Mouse (Mus musculus): Measurements from ENCODE around the gene Styk1. TPM values are rescaled to one million over a fixed set of nuclear protein-coding genes. Genes with fewer than 3 reads are reported as not detected.
"Not testable (repeated sequence)": the region's sequence is repeated elsewhere in the genome, so short reads cannot be mapped to it uniquely, and the experiment has no call there.

The Styk1 gene
- polyA plus RNA-seq, 1 experiment from 2014 or later, result 5.6 TPM

DNA sequence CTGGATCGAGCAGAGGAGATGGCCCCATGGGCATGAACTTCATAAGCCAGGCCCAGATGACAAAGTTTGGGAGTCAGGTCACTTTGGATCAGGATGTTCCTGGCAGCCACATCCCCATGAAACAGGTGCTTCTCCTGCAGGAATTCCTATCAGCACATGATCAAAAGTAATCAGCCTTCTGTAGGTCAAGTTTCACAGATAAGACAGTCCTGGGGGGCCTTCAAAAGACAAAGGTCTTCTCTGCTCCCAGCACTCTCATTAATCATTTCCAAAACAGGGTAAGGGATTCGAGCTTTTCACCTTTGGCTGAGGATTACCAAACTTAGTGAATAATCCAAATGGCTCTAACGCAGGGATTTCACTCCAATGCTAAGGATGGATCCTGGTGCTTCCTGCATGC, 48.6 kb downstream of the Styk1 start:
- 65% methylated on average over 3 of the region's 3 CpGs for WGBS
- no peak for ATAC-seq
- Histone ChIP-seq H3K4me2 (ENCODE audit: low read length) (no peak overlapping the region), H3K9ac (ENCODE audit: low read depth, low read length) (no peak overlapping the region), H3K36me3 (ENCODE audit: control insufficient read depth, insufficient read depth, low read length) (no peaks in the 10 kb centered on the region), H3K4me1 (ENCODE audit: control insufficient read depth, insufficient read depth, low read length) (no peaks in the 10 kb centered on the region), H3K4me3 (ENCODE audit: low read depth, low read length) (no peak overlapping the region), H3K27ac (ENCODE audit: low read length) (no peak overlapping the region), H3K9me3 (replicated peaks; ENCODE audit: control insufficient read depth, low read length, poor library complexity, severe bottlenecking) (no peaks in the 10 kb centered on the region), H3K27me3 (ENCODE audit: control insufficient read depth, insufficient read depth, low read depth, low read length) (no peaks in the 10 kb centered on the region)

DNA sequence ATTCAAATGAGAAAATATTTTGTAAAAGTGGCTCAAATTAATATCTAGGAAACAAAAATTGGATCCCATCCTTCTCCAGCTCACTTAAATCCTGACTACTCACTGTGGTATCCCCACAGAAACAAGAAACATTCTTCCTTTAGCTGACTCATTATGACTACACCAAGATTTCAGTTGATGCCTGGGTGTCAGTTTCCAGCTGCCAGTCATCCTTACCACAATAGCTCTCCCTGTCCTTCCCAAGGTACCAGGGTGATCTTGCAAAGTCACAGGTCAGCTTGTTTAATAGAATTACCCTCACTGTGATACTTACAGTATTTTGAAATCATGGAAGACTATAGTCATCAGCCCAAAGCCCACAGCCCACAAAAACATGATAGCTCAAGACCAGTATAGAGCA, 54.9 kb downstream of the Styk1 start:
- Histone ChIP-seq H3K27ac (ENCODE audit: low read length) (no peak overlapping the region), H3K36me3 (ENCODE audit: control insufficient read depth, insufficient read depth, low read length) (no peaks in the 10 kb centered on the region), H3K27me3 (ENCODE audit: control insufficient read depth, insufficient read depth, low read depth, low read length) (no peaks in the 10 kb centered on the region), H3K9ac (ENCODE audit: low read depth, low read length) (no peak overlapping the region), H3K4me1 (ENCODE audit: control insufficient read depth, insufficient read depth, low read length) (no peaks in the 10 kb centered on the region), H3K4me2 (ENCODE audit: low read length) (no peak overlapping the region), H3K4me3 (ENCODE audit: low read depth, low read length) (no peak overlapping the region), H3K9me3 (replicated peaks; ENCODE audit: control insufficient read depth, low read length, poor library complexity, severe bottlenecking) (no peaks in the 10 kb centered on the region)
- ATAC-seq, result no peak

DNA sequence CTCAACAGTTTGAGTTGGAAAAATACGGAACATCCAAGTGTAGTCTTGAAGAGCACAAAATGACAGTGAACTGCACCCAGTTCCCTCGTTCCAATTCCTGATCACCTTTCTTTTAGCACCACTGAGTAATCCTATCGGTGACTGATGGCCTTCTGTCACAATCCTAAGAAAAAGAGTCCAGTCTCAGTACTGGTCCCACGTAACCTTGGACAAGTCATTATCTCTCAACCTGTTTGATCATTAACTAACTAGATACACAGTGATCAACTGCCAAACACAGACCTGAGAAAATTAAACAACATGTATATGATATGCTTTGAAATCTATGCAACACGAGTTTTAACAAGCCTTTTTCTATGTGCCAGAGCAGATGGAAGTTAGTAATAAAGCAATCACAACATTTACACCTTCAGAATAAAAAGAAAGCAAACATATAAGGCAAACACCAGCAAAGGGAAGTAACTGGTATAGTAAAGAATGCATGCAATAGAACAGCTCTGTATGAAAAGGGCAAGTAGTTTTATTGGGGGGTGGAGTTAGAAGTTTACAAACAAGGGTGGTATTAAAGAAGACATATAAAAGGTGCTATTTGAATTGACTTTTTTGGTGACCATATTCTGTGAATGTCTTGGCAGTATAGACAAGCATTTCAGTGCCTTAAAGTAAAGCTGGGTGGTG, 58.8 kb downstream of the Styk1 start:
- Histone ChIP-seq H3K27ac (ENCODE audit: low read length) (no peak overlapping the region), H3K9ac (ENCODE audit: low read depth, low read length) (no peak overlapping the region), H3K9me3 (replicated peaks; ENCODE audit: control insufficient read depth, low read length, poor library complexity, severe bottlenecking) (no peaks in the 10 kb centered on the region), H3K27me3 (ENCODE audit: control insufficient read depth, insufficient read depth, low read depth, low read length) (no peaks in the 10 kb centered on the region), H3K4me3 (ENCODE audit: low read depth, low read length) (no peak overlapping the region), H3K4me2 (ENCODE audit: low read length) (no peak overlapping the region), H3K36me3 (ENCODE audit: control insufficient read depth, insufficient read depth, low read length) (no peaks in the 10 kb centered on the region), H3K4me1 (ENCODE audit: control insufficient read depth, insufficient read depth, low read length) (peaks cover 12% of the 10 kb centered on the region)
- no peak for ATAC-seq
- WGBS, result 87% methylated on average over 5 of the region's 5 CpGs

DNA sequence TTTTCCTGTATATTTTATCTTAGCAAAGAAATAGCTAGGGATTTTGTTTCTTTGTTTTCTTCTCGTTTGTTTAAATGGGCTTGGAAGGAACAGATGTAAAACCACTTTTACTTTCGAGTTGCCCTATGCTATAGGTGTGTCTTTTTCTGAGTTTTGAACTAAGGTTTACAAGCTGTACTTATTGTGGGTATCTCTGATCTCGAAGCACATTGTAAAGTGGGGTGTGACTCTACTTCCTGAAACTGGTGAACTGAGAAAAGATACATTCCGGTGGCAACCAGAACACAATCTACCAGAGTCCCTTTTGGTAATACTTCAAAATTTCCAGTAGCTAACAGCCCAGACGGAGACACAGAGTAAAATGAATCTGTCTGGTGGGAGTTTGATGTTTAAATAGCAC, 59.5 kb downstream of the Styk1 start:
- Histone ChIP-seq H3K27me3 (ENCODE audit: control insufficient read depth, insufficient read depth, low read depth, low read length) (no peaks in the 10 kb centered on the region), H3K4me3 (ENCODE audit: low read depth, low read length) (no peak overlapping the region; the same call in 1 of the 2 replicates), H3K9ac (ENCODE audit: low read depth, low read length) (no peak overlapping the region), H3K4me2 (ENCODE audit: low read length) (no peak overlapping the region; the same call in 1 of the 2 replicates), H3K4me1 (ENCODE audit: control insufficient read depth, insufficient read depth, low read length) (peaks cover 12% of the 10 kb centered on the region), H3K9me3 (replicated peaks; ENCODE audit: control insufficient read depth, low read length, poor library complexity, severe bottlenecking) (no peaks in the 10 kb centered on the region), H3K27ac (ENCODE audit: low read length) (no peak overlapping the region), H3K36me3 (ENCODE audit: control insufficient read depth, insufficient read depth, low read length) (no peaks in the 10 kb centered on the region)
- 96% methylated on average over 5 of the region's 5 CpGs for WGBS
- 0 out of 2 replicates have a peak, but pooled peaks have one; percentile 9 for ATAC-seq

DNA sequence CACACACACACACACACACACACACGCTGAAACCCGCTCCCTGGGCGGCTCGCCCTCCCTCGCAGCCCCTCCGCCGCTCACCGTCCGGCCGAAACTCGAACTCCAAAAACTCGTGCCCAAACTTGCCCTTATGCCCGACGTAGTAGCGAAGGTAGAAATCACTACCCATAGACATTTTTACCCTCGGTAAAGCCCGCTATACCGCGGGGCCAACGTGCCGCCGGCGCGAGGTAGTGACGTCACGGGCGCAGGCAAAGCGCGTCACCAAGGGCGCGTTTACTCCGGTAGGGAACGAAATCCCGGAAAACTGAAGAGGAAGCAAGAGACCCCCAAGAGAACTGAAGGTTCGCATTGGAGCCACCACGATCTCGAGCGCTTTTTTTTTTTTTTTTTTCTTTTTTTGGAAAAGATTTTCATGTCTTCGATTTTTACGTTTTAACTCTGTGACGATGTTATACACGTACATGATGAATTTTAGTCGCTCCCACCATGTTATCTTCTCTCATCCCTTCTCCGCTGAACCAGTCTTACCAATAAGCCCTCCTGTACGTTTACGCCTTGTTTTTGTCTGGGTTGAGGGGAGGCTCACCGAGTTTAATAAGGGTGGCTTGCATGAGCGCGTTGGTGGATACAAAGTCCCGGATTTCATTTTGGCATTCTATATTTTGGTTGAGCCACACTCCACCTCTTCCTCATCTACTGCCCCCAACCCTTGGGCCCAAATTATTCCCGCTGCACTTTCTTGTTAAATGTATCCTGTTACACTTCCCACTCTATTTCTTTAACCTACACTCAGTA, 60.2 kb downstream of the Styk1 start, which contains the start of gene Magohb:
TSS of gene Magohb (minus strand) at position 254 of the 798 bp plus-strand sequence.
- H3K9me3 ChIP-seq (replicated peaks; ENCODE audit: control insufficient read depth, low read length, poor library complexity, severe bottlenecking), result no peaks in the 10 kb centered on the region
- 1% methylated on average over 51 of the region's 51 CpGs for WGBS
- H3K36me3 ChIP-seq (ENCODE audit: control insufficient read depth, insufficient read depth, low read length), result no peaks in the 10 kb centered on the region
- H3K27ac ChIP-seq (ENCODE audit: low read length), result peak within 1 kb of the TSS; percentile 73
- peak within 1 kb of the TSS; percentile 65 for H3K4me3 ChIP-seq (ENCODE audit: low read depth, low read length)
- peak; percentile 88 for ATAC-seq
- peak within 1 kb of the TSS; percentile 59 for H3K9ac ChIP-seq (ENCODE audit: low read depth, low read length)
- H3K4me2 ChIP-seq (ENCODE audit: low read length), result peak within 1 kb of the TSS; percentile 72
- peaks cover 12% of the 10 kb centered on the region for H3K4me1 ChIP-seq (ENCODE audit: control insufficient read depth, insufficient read depth, low read length)
- H3K27me3 ChIP-seq (ENCODE audit: control insufficient read depth, insufficient read depth, low read depth, low read length), result no peaks in the 10 kb centered on the region

DNA sequence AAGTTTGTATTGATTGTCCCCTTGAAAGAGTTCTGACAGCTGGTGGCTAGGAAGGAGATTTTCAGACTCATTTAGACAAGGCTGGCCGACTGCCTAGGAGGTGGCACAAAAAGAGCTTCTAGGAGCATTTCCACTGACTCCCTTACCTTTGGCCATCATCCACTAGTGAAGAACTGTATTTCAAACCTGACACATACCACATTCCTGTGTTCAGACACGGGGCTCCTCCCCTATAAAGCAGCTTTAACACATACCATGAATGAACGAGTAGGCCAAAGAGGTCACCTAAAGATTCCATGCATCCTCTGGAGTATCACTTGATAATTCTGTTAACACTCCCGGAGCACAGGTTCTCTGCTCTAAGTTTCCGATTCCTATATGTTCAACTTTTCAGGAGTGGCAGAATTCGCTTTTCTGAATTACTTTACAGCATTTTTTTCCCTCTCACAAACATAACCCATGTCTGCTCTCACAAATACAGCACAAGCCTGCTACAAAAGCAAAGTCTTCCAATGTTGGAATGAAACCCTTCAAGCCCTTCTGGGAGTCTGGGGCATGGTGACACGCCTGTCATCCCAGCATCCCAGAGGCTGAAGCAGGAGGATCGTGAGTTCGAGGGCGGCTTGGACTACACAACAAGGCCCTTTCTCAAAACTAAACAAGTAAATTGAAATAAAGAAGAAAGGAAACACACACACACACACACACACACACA, 61.0 kb downstream of the Styk1 start:
- Histone ChIP-seq H3K4me2 (ENCODE audit: low read length) (peak overlapping the region; percentile 72), H3K4me3 (ENCODE audit: low read depth, low read length) (peak overlapping the region; percentile 65), H3K36me3 (ENCODE audit: control insufficient read depth, insufficient read depth, low read length) (no peaks in the 10 kb centered on the region), H3K27me3 (ENCODE audit: control insufficient read depth, insufficient read depth, low read depth, low read length) (no peaks in the 10 kb centered on the region), H3K9ac (ENCODE audit: low read depth, low read length) (peak overlapping the region; percentile 59), H3K9me3 (replicated peaks; ENCODE audit: control insufficient read depth, low read length, poor library complexity, severe bottlenecking) (no peaks in the 10 kb centered on the region), H3K27ac (ENCODE audit: low read length) (peak overlapping the region; percentile 73; the same call in 1 of the 2 replicates), H3K4me1 (ENCODE audit: control insufficient read depth, insufficient read depth, low read length) (peaks cover 12% of the 10 kb centered on the region)
- WGBS, result 25% methylated on average over 10 of the region's 10 CpGs
- peak; percentile 65 for ATAC-seq

DNA sequence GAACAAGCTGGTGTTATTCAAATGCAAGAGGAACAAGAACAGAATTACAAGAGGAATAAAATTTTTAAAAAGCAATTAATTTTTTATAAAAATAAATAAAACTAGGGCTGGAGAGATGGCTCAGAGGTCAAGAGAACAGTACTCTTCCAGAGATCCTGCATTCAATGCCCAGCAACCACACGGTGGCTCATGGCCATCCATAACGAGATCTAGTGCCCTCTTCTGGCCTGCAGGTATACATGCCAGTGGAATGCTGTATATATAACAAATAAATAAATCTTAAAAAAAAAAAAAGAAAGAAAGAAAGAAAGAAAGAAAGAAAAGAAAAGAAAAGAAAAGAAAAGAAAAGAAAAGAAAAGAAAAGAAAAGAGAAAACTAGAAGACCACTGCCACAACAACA, 63.0 kb downstream of the Styk1 start:
- 20% methylated on average over 2 of the region's 2 CpGs for WGBS
- H3K4me3 ChIP-seq (ENCODE audit: low read depth, low read length), result no peak overlapping the region
- no peak overlapping the region for H3K27ac ChIP-seq (ENCODE audit: low read length)
- no peak overlapping the region for H3K4me2 ChIP-seq (ENCODE audit: low read length)
- H3K9ac ChIP-seq (ENCODE audit: low read depth, low read length), result no peak overlapping the region
- H3K4me1 ChIP-seq (ENCODE audit: control insufficient read depth, insufficient read depth, low read length), result peaks cover 12% of the 10 kb centered on the region
- no peaks in the 10 kb centered on the region for H3K27me3 ChIP-seq (ENCODE audit: control insufficient read depth, insufficient read depth, low read depth, low read length)
- no peaks in the 10 kb centered on the region for H3K9me3 ChIP-seq (replicated peaks; ENCODE audit: control insufficient read depth, low read length, poor library complexity, severe bottlenecking)
- ATAC-seq, result no peak
- no peaks in the 10 kb centered on the region for H3K36me3 ChIP-seq (ENCODE audit: control insufficient read depth, insufficient read depth, low read length)

DNA sequence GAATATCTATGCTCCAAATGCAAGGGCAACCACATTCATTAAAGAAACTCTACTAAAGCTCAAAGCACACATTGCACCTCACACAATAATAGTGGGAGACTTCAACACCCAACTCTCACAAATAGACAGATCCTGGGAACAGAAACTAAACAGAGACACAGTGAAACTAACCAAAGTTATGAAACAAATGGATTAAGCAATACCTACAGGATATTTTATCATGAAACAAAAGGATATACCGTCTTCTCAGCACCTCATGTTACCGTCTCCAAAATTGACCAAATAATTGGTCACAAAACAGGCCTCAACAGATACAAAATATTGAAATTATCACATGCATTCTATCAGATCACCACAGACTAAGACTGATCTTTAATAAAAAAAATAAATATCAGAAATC, 75.2 kb downstream of the Styk1 start:
- H3K27ac ChIP-seq (ENCODE audit: low read length); H3K9me3 ChIP-seq (replicated peaks; ENCODE audit: control insufficient read depth, low read length, poor library complexity, severe bottlenecking); ATAC-seq; H3K4me3 ChIP-seq (ENCODE audit: low read depth, low read length); H3K36me3 ChIP-seq (ENCODE audit: control insufficient read depth, insufficient read depth, low read length); H3K4me1 ChIP-seq (ENCODE audit: control insufficient read depth, insufficient read depth, low read length); H3K27me3 ChIP-seq (ENCODE audit: control insufficient read depth, insufficient read depth, low read depth, low read length); H3K9ac ChIP-seq (ENCODE audit: low read depth, low read length); H3K4me2 ChIP-seq (ENCODE audit: low read length): not testable (repeated sequence)
- 95% methylated on average over 2 of the region's 2 CpGs for WGBS

DNA sequence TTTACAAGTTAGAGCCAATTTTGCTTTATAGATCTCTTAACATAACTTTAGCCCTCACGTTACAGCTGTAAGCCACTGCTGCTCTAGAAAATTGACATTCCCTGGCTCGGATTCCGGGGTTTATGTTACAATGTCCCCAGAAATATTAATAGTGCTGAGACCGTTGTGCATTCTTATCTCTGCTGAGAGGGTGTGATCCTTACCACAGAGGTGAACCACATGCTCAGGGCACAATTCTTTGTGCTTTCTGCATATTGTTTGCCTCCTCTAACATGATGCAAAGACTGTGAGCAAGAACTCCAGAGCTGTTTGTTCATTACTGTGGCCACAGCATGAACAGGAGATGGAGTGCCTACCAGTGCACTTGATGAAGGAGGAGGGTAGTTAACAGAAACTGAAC, 76.7 kb downstream of the Styk1 start:
- Histone ChIP-seq H3K27me3 (ENCODE audit: control insufficient read depth, insufficient read depth, low read depth, low read length) (no peaks in the 10 kb centered on the region), H3K4me2 (ENCODE audit: low read length) (no peak overlapping the region), H3K4me3 (ENCODE audit: low read depth, low read length) (no peak overlapping the region), H3K9me3 (replicated peaks; ENCODE audit: control insufficient read depth, low read length, poor library complexity, severe bottlenecking) (no peaks in the 10 kb centered on the region), H3K4me1 (ENCODE audit: control insufficient read depth, insufficient read depth, low read length) (no peaks in the 10 kb centered on the region), H3K27ac (ENCODE audit: low read length) (no peak overlapping the region), H3K9ac (ENCODE audit: low read depth, low read length) (no peak overlapping the region), H3K36me3 (ENCODE audit: control insufficient read depth, insufficient read depth, low read length) (peaks cover 9% of the 10 kb centered on the region)
- 95% methylated on average over 4 of the region's 4 CpGs for WGBS
- ATAC-seq, result no peak

All from midbrain, embryonic 16.5 days (tissue).